Mouse (Mus musculus) left cerebral cortex, adult 8-10 months (tissue): ENCODE results near the gene Olfr1402. TPM values are rescaled to one million over a fixed set of nuclear protein-coding genes. Genes with fewer than 3 reads are reported as not detected.

ENCODE experiments used
- DNase-seq, 2 experiments: peaks; one replicate each; pipeline ENCODE4 v3.0.0; 2022; ENCODE audit warnings: low spot score in 2 of 2
- total RNA-seq, 4 experiments: library from RNA; stranded (reverse); gene quantifications; 2 replicates each; pipeline ENCODE4 v1.2.4; 2022

The Olfr1402 gene
- not detected for total RNA-seq

DNA sequence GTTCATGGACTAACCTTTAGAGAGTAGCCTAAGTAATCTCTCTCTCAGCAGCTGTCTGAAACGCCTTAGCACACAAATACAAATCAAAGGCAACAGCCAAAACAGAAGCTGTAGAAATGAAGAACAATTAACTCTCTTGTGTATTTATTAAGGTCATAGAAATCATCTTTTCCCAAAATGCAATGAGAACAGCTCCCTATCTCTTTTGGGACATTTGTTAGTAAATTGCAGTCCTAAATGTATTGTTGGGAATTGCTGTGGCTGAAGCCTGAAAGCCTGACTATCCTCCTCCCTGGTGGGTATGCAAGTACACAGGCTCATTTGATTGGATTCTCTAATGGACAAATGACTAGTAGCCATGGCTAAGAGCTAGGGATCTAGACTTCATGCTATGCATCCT, at the start of gene Olfr1402:
Gene Olfr1402, minus strand, starts transcription at position 101 of the 400 bp plus-strand sequence.
- no peak for DNase-seq

DNA sequence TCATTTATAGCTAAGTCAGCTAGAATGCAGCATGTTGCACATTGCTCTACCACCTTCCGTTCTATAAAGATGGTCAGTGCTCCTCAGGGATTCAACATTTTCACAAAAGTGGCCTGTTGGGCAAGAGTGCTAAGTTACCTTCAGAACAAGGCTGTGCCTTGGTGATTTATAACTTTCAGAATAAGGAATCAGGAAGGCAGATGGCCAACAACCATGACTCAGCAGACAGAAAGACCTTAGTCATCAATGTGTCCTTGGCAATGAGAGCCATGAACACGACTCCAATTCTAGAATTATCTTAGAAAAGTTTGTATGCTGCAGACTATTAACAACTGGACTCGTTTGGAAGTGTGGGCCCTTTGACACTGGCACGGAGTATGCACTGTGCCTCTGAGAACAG, 33.5 kb upstream of the Olfr1402 start:
- no peak for DNase-seq

DNA sequence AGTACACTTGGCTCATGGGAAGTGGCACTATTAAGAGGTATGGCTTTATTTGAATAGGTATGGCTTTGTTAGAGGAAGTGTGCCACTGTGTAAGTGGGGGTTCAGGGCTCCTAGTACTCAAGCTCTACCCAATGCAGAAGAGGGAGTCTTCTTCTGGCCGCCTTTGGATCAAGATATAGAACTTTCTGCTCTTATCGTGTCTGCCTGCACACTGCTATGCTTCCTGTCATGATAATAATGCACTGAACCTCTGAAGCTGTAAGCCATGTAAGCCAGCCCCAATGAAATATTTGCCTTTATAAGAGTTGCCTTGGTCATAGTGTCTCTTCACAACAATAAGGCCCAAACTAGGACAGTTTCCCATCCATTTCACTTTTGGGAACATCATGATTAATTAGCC, 16.8 kb upstream of the Olfr1402 start:
- DNase-seq, result no peak

DNA sequence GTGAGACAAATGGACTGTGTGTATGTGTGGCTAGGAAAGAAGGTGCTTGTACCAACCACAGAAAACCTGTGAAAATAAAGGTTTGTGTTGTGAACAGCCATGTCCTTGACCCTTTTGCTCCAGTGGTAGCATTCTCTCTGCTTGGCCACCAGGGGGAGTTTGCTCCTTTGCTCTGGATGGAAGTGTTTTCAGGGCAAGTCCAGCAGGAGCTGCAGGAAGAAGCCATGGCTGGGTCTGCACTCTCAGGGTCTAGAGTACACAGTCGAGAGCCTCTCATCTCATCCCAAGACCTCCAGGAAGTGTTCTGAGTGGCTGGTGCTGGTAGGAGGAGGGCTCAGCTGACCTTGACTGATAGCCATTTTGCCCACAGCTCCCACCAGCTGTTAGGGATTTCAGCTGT, 27.5 kb downstream of the Olfr1402 start:
- DNase-seq, result no peak

DNA sequence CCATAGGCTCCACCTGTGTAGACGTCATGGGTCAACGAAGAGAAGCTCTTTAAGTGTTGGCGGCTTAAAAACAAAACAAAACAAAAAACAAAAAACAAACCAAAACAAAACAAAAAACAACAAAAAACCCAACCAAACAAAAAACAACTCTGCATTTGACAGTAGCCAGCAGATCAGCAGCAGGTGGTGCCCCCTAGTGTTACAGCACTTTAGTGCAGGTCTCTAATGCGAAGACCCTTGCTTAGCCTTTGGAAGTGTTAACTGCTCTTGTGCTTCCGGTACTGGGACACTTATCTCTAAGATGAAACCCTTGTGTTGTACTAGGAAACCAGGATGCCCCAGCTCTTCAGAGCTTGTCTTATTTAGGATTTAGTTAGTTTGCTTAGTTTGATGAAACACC, 28.7 kb downstream of the Olfr1402 start:
- DNase-seq, result no peak

DNA sequence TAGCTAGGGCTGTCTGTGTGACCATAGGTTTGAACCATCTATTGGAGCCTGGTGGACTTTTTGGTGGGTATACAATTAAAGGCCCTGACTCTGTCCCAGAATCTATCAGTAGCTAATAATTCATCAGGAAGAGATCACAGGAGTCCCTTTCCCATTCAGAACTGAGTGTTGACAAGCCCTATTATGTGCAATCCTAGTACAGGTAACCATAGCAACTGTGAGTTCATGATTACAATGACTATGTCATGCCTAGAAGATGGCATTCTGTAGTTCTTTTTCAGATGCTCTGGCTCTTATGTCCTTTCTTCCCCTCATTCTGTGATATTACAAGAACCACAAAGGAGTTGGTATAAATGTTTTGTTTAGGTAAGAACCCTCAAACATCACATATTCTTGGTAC, 51.4 kb downstream of the Olfr1402 start:
- DNase-seq, result no peak

DNA sequence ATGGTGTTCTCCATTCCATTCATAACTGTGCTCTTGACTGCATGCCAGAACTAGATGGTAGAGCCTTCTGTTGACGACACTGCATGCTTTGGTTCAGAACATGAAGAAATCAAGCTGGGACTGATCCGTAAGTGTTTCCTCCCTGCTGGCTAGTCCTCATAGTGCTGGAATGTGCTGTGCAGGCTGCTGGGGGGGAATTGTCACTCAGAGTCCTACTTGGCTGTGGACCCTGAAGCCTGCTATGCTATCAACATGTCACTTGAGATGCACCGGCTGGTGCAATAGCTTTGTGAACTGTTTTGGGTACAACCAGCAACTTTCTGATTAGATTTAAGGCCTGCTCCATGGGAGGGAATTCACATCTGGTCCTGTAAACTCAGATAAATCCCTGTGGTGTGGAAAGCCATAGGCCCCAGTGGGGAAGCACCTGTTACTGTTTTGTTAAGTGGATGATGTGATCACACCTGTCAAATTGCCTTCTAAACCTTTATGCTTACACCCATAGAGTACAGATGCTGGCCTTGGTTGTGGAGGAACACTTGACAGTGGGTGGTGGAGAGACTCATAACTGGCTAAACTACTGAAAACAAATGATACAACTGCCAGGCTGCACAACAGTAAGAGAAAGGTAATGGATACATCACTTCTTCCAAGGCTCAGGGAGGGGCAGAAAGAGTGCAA, 58.3 kb downstream of the Olfr1402 start:
- DNase-seq, result no peak

DNA sequence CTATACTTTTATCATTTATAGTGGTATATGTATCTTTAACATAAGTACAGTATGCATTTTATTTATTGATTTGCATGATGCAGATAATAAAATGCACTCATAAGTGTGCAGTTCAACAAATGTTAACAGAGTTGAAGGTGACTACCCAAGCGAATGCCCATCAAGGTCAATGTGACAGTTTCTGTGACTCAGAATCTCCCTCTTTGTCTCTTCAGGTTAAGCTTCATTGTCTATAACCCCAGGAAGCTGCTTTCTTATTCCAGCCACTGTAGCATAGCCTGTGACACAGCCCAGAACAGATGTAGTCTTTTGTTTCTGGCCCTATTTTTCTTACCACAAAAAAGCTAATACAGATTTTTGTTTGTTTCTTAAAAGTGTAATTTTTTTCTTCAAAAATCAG, 63.4 kb downstream of the Olfr1402 start:
- no peak for DNase-seq

Other genes starting within 250 kb of the Olfr1402 start
- gene Bcl9, start 124.1 kb downstream of the Olfr1402 start, total RNA-seq, result 10 to 100 TPM; 43.1 to 54.8 (median 50.6) TPM
- 10 to 100 TPM in 1 of 4 experiments, 1 to 10 TPM in 3; 7.8 to 10.5 (median 8.6) TPM for gene Chd1l, start 188.2 kb upstream of the Olfr1402 start, total RNA-seq
- 1 to 10 TPM; 4.2 to 4.8 (median 4.3) TPM for gene Fmo5, start 206.8 kb upstream of the Olfr1402 start, total RNA-seq
- 10 to 100 TPM; 27.4 to 28.4 (median 27.6) TPM for gene Prkab2, start 236.2 kb upstream of the Olfr1402 start, total RNA-seq